Mouse (Mus musculus): Measurements from ENCODE around the gene AC140267.1. TPM values are rescaled to one million over a fixed set of nuclear protein-coding genes. Genes with fewer than 3 reads are reported as not detected.

Gene AC140267.1
- polyA plus RNA-seq (2015; fragmentation: Nextera tagmentation; extraction: Ambion mirVana): 3.7 TPM in 1 of 2 replicates, not detected in the other

DNA sequence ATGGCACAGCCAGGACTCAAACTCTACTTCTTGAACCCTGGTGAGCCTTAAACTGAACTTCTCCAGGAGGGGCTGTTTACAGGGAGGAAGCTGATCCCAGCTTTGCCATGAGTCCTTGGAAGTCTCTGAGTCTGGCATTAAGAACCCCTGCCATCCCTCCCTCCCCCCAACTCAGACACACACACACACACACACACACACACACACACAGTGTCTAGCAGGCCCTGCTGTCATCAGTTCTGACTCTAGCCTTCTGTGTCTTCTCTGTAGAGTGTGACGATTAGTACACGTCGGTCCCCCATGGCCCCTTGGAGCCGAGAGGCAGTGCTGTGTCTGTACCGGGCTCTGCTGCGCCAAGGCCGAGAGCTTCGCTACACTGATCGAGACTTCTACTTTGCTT, at the start of gene AC140267.1:
TSS of gene AC140267.1 (plus strand) at position 301 of the 400 bp plus-strand sequence.
- H3K9ac ChIP-seq: peak within 1 kb of the TSS; percentile 91
- WGBS: 98% methylated on average over 9 of the region's 9 CpGs
- ATAC-seq (ENCODE audit: low read depth): no peak

DNA sequence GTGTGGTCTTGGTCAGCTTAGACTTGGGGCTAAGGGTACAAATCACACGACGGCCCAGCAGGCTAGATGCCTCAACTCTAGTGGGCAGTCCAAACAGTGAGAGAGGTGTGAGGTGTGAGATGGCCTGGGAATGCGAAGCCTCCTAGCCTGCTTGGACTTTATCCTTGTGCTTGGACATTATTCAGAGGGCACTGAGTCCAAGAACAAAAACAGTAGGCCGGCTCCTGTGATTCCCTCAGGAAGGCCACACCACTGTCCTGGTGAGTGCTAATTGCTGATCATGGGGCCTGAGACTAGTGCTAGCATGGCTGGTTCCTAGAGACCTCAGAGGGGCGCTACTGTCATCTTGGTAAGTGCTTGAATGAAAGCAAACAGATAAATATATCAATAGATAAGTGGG, 46.7 kb upstream of the AC140267.1 start:
- Histone ChIP-seq H3K27ac (replicated peaks) (no peak overlapping the region), H3K27me3 (no peaks in the 10 kb centered on the region), H3K36me3 (no peaks in the 10 kb centered on the region), H3K9ac (no peak overlapping the region), H3K9me3 (no peaks in the 10 kb centered on the region), H3K4me1 (replicated peaks) (peaks cover 40% of the 10 kb centered on the region), H3K4me3 (no peak overlapping the region), H3K4me2 (no peak overlapping the region)
- ATAC-seq (ENCODE audit: low read depth): no peak
- WGBS: 78% methylated on average over 5 of the region's 5 CpGs

More for the DNA sequence above, at the start of gene AC140267.1:
- peak within 1 kb of the TSS; percentile 93 for H3K4me2 ChIP-seq
- H3K36me3 ChIP-seq: peaks cover 42% of the 10 kb centered on the region
- H3K4me3 ChIP-seq: peak within 1 kb of the TSS; percentile 91
- no peaks in the 10 kb centered on the region for H3K9me3 ChIP-seq
- H3K27ac ChIP-seq (replicated peaks): peak within 1 kb of the TSS; percentile 87; the same call in 1 of the 2 replicates
- H3K27me3 ChIP-seq: no peaks in the 10 kb centered on the region
- peaks cover 30% of the 10 kb centered on the region for H3K4me1 ChIP-seq (replicated peaks)

DNA sequence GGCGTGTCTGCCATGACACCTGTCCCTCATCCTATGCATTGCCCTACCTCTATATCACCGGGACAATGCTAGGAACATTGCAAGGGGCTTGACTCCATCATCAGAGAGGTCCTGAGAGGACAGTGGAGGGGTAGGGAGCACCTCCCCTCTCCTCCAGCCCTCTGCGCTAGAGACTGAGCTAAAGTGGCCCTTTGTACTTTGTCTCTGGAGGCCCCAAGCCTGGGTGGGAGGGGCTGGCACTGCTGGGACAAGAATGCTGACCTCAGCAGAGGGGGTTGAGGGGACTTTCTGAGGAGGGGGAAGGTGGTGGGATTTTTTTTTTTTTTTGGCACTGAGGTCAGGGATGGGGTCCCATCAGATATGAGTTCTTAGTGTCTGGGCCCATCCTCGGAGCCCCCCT, 45.6 kb upstream of the AC140267.1 start:
- Histone ChIP-seq H3K4me1 (replicated peaks) (peaks cover 42% of the 10 kb centered on the region), H3K9ac (no peak overlapping the region), H3K27ac (replicated peaks) (no peak overlapping the region), H3K36me3 (no peaks in the 10 kb centered on the region), H3K27me3 (no peaks in the 10 kb centered on the region), H3K4me3 (no peak overlapping the region), H3K9me3 (no peaks in the 10 kb centered on the region), H3K4me2 (no peak overlapping the region)
- WGBS: 69% methylated on average over 4 of the region's 4 CpGs
- ATAC-seq (ENCODE audit: low read depth): 0 out of 2 replicates have a peak, but pooled peaks have one; percentile 40

DNA sequence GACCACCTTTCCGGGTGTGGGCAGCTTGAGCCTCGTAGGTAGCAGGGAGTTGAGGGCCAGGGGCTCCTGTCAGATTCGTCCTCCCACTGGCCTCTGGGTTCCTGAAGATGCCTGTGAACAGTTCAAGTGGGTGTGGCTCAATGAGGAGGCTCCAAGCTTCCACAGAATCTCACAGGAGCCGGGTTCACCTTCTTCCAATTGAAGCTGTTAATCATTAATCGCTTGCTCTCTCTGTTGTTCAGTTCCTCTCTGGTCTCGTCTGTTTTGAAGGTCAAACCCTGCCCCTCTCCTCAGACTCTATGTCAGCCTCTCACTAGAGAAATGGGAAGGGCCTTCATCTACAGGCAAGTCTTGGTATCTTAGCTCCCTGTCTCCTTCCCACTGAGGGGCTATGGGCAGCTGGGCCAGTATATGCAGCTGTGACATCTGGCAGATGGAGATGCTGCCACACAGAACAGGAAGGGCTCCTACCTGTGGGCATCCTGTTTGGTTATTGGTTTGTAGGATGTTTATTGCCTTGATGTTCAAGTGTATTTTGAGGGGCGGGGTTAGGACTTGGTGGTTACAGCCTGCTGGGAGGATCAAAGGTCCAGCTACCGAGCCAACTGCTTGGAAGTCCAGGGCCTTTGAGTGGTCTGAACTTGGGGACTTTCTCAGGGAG, 43.9 kb upstream of the AC140267.1 start:
- Histone ChIP-seq H3K4me1 (replicated peaks) (peaks cover 42% of the 10 kb centered on the region), H3K4me2 (no peak overlapping the region), H3K4me3 (no peak overlapping the region), H3K36me3 (no peaks in the 10 kb centered on the region), H3K27me3 (no peaks in the 10 kb centered on the region), H3K27ac (replicated peaks) (no peak overlapping the region), H3K9me3 (no peaks in the 10 kb centered on the region), H3K9ac (no peak overlapping the region)
- 59% methylated on average over 8 of the region's 8 CpGs for WGBS
- no peak for ATAC-seq (ENCODE audit: low read depth)

DNA sequence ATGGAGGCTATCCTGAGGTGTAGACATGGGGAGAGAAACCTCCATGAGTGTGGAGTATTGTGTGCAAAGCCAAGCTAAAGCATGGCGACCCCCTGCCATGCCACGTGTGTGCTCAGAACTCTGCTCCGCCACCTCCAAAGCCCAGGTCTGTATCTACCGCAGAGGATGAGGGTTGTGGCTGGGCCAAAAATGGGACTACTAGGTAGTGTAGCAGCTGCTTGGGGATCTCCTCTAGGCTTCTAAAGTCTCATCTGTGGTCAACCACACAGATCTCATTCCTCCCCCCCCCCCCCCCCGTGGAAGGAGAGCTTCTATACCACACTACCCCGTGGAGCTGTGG, 43.4 kb upstream of the AC140267.1 start:
- Histone ChIP-seq H3K4me3 (no peak overlapping the region), H3K27ac (replicated peaks) (no peak overlapping the region), H3K4me1 (replicated peaks) (peaks cover 42% of the 10 kb centered on the region), H3K4me2 (no peak overlapping the region), H3K9me3 (no peaks in the 10 kb centered on the region), H3K9ac (no peak overlapping the region), H3K27me3 (no peaks in the 10 kb centered on the region), H3K36me3 (no peaks in the 10 kb centered on the region)
- 84% methylated on average over 6 of the region's 6 CpGs for WGBS
- no peak for ATAC-seq (ENCODE audit: low read depth)

DNA sequence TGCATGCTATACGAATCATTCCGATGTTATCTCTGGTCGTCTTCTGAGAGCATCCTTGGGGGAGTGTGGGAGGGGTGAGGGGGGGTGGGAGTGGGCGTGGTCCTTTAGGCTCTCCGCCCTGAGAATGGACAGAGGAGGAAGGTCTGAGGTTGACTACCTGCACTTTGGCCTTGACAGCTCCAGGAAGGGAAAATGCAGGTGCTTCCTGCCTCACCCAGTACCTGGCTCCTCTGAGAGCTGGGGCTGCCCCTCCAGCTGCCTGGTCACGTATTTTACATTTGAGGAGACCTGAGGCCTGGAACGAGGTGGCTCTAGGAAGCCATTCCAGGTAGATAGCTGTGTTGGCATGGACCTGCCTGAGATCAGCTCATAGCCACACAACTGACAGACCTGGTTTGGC, 42.8 kb upstream of the AC140267.1 start:
- WGBS: 83% methylated on average over 7 of the region's 7 CpGs
- H3K4me2 ChIP-seq: no peak overlapping the region
- no peak for ATAC-seq (ENCODE audit: low read depth)
- no peaks in the 10 kb centered on the region for H3K27me3 ChIP-seq
- no peak overlapping the region for H3K27ac ChIP-seq (replicated peaks)
- H3K4me1 ChIP-seq (replicated peaks): peaks cover 42% of the 10 kb centered on the region
- H3K9ac ChIP-seq: no peak overlapping the region
- no peaks in the 10 kb centered on the region for H3K36me3 ChIP-seq
- no peaks in the 10 kb centered on the region for H3K9me3 ChIP-seq
- H3K4me3 ChIP-seq: no peak overlapping the region

DNA sequence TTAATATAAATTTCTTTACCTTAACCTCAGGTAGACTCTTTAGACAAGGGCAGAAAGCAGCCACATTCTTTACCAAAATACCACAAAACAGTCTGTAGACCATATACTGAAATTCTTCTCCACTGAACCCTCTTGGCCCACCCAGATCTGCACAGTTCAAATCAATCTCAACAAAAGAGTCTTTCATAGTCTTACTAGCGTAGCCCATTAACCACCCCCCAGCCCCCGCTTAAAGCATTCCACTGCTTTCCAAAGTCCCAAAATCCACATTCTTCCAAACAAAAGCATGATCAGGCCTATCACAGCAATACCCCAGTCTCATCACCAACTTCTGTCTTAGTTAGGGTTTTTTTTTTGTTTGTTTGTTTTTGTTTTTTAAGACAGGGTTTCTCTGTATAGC, 36.1 kb upstream of the AC140267.1 start:
- peaks cover 12% of the 10 kb centered on the region; the same call in 1 of the 2 replicates for H3K4me1 ChIP-seq (replicated peaks)
- 41% methylated on average over 2 of the region's 2 CpGs for WGBS
- no peaks in the 10 kb centered on the region for H3K36me3 ChIP-seq
- no peak overlapping the region for H3K4me3 ChIP-seq
- ATAC-seq (ENCODE audit: low read depth): no peak
- H3K4me2 ChIP-seq: no peak overlapping the region
- no peak overlapping the region for H3K9ac ChIP-seq
- no peaks in the 10 kb centered on the region for H3K9me3 ChIP-seq
- H3K27me3 ChIP-seq: no peaks in the 10 kb centered on the region
- H3K27ac ChIP-seq (replicated peaks): no peak overlapping the region

DNA sequence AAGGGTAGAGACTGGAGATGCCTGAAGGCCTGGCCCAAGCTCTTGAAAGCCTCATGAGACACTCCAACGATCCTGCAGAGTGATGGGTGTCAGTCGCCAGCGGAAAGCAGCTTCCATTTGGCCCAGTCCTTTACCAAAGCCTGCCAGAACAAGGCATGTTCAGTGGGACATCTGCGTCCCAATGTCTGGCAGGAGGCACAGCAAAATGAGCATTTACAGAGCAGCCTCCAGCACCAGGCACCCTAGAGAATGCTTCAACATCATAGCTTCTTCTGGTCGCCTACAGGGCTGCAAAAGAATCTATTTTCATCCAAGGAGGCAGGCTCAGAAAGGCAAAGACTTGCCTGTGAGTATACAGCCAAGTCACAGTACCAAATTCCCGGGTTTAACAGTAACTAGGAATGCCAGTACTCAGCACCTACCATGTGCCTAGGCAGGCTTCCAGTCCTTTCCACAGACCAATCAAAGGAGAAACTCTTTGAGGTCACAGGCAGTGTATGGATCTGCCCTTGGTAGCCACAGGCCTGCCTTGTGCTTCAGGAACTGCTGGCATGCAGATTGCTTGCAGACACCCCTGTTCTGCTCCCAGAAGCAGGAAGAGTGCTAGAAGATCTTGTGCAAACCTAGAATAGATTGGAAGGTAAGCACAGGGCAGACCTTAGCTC, 33.4 kb upstream of the AC140267.1 start:
- ATAC-seq (ENCODE audit: low read depth): no peak
- Histone ChIP-seq H3K4me3 (no peak overlapping the region), H3K36me3 (no peaks in the 10 kb centered on the region), H3K9me3 (no peaks in the 10 kb centered on the region), H3K4me1 (replicated peaks) (peaks cover 12% of the 10 kb centered on the region; the same call in 1 of the 2 replicates), H3K27ac (replicated peaks) (0 out of 2 replicates have a peak overlapping the region, but pooled peaks have one; percentile 3), H3K9ac (no peak overlapping the region), H3K4me2 (no peak overlapping the region), H3K27me3 (no peaks in the 10 kb centered on the region)
- WGBS: 78% methylated on average over 6 of the region's 6 CpGs

DNA sequence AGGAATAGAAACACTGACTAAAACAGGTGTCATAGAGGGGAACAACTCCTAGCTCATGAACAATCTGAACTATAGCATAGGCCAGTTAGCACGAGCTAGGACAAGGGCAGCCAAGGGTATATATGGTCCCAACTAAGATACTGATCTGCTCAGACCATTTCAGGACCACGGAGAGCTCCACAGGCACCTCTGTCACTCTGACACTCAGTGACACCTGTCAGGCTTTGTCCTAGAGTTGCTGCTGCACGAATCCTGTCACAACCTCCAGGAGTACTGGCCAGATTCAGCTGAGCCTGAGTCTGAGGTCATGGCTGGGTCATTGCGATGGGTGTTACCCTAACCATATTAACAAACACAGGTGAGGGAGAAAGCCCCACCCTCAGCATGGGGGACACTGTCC, 32.2 kb upstream of the AC140267.1 start:
- Histone ChIP-seq H3K9ac (no peak overlapping the region), H3K4me2 (no peak overlapping the region), H3K9me3 (no peaks in the 10 kb centered on the region), H3K27ac (replicated peaks) (no peak overlapping the region), H3K36me3 (no peaks in the 10 kb centered on the region), H3K4me1 (replicated peaks) (peaks cover 16% of the 10 kb centered on the region; the same call in 1 of the 2 replicates), H3K27me3 (no peaks in the 10 kb centered on the region), H3K4me3 (no peak overlapping the region)
- ATAC-seq (ENCODE audit: low read depth): no peak
- WGBS: 39% methylated on average over 4 of the region's 4 CpGs

DNA sequence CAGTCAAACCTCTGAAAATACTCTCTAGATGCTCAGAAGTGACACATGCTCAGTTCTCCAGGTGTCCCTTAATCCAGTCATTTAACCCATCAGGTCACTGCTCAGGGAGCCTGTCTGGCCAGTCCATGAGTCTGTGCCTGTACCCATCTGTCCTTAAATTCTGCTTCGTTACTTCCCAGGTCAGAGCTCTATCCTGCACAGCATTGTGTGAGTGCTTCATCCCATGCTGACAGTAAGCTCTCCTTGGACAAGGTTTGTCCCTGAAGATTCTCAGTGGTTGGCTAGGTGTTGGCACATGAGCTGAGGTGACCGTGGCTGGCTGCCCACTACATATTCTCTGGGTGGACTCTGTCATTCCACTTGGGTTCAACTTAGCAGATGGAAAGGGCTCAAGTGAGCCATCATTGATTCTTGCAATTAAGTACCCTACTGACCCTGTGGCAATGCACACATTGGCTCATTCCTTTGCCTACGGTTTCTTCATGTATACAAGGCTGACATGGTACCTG, 29.5 kb upstream of the AC140267.1 start:
- ATAC-seq (ENCODE audit: low read depth): no peak
- 94% methylated on average over 3 of the region's 3 CpGs for WGBS
- Histone ChIP-seq H3K4me2 (no peak overlapping the region), H3K9ac (no peak overlapping the region), H3K36me3 (peaks cover 2% of the 10 kb centered on the region), H3K4me3 (no peak overlapping the region), H3K27ac (replicated peaks) (no peak overlapping the region), H3K27me3 (no peaks in the 10 kb centered on the region), H3K9me3 (no peaks in the 10 kb centered on the region), H3K4me1 (replicated peaks) (peaks cover 18% of the 10 kb centered on the region; the same call in 1 of the 2 replicates)

DNA sequence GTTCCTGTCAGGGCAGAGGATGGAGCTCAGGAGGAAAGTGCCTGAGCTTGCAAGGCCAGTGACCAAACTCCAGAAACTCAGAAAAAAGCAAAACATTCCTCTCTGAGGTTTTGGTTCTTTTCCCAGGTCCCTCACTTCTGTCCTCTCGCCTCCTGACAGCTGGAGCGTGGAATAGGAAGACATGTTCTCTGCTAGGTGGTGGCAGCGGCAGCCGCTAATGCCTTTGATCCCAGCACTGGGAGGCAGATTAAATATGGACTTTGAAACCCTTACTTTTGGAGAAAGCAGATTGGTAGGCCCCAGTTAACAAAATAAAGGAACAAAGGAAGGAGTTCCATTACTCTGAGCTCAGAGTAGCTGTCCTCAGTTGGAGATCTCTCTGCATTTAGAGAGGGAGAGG, 27.2 kb upstream of the AC140267.1 start:
- H3K27ac ChIP-seq (replicated peaks): 0 out of 2 replicates have a peak overlapping the region, but pooled peaks have one; percentile 13
- 29% methylated on average over 4 of the region's 4 CpGs for WGBS
- H3K4me1 ChIP-seq (replicated peaks): peaks cover 11% of the 10 kb centered on the region; the same call in 1 of the 2 replicates
- no peak overlapping the region for H3K4me3 ChIP-seq
- H3K9me3 ChIP-seq: no peaks in the 10 kb centered on the region
- H3K36me3 ChIP-seq: peaks cover 22% of the 10 kb centered on the region
- no peak overlapping the region for H3K4me2 ChIP-seq
- no peak overlapping the region for H3K9ac ChIP-seq
- H3K27me3 ChIP-seq: no peaks in the 10 kb centered on the region
- ATAC-seq (ENCODE audit: low read depth): no peak

DNA sequence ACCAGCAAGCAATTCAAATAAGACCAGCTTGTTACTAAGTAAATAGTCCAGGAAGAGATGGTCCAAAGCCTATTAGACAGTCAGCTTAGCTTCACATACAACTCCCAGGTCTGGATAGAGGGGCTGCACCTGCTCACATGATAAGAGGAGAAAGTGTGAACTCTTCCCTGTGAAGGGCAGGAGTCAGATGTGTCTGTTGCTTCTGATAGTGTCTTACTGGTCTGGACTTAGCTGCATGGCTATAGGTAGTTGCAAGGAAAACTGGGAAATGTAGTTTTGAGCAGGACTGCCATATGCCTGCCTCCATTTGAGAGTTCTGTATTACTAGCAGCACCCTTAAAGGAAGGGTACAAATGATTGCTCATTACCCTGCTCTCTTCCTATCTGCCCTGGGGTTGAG, 21.9 kb upstream of the AC140267.1 start:
- no peak for ATAC-seq (ENCODE audit: low read depth)
- H3K36me3 ChIP-seq: peaks cover 35% of the 10 kb centered on the region
- no peaks in the 10 kb centered on the region for H3K4me1 ChIP-seq (replicated peaks)
- H3K27ac ChIP-seq (replicated peaks): no peak overlapping the region
- H3K27me3 ChIP-seq: no peaks in the 10 kb centered on the region
- H3K4me2 ChIP-seq: no peak overlapping the region
- no peak overlapping the region for H3K4me3 ChIP-seq
- H3K9ac ChIP-seq: no peak overlapping the region
- H3K9me3 ChIP-seq: no peaks in the 10 kb centered on the region

All from neural tube, embryonic 13.5 days (tissue).